Comparison of ENCODE assay signal across 8 mouse cellular contexts in genomic region chr4:56643999-56644962, GRCm38 (mm10).
A peak's percentile ranks its signal among the peaks of the same experiment; 100 is the strongest.
DNase-seq lines count a peak whose midpoint lies in the region; ATAC-seq lines count a peak whose summit lies in the region.

No protein-coding gene starts in this region.

- H3K27ac ChIP-seq in hindbrain, embryonic 16.5 days (ENCODE audit: low read depth, low read length), result peak overlapping the region; percentile 51
- peak overlapping the region; percentile 73 for H3K27ac ChIP-seq in limb, embryonic 13.5 days
- peak overlapping the region; percentile 48 for H3K27ac ChIP-seq in neural tube, embryonic 15.5 days (replicated peaks)

- H3K36me3 ChIP-seq in hindbrain, embryonic 16.5 days (ENCODE audit: control insufficient read depth, insufficient read depth, low read length), result no peaks in the 10 kb centered on the region
- H3K36me3 ChIP-seq in limb, embryonic 13.5 days, result no peaks in the 10 kb centered on the region
- H3K36me3 ChIP-seq in neural tube, embryonic 15.5 days, result no peaks in the 10 kb centered on the region

- no peaks in the 10 kb centered on the region for H3K27me3 ChIP-seq in hindbrain, embryonic 16.5 days (replicated peaks; ENCODE audit: control insufficient read depth, insufficient read depth, low read length)
- no peaks in the 10 kb centered on the region for H3K27me3 ChIP-seq in limb, embryonic 13.5 days
- no peaks in the 10 kb centered on the region for H3K27me3 ChIP-seq in neural tube, embryonic 15.5 days (replicated peaks)

- WGBS in hindbrain, embryonic 16.5 days, result 17% methylated on average over 20 of the region's 20 CpGs
- 19% methylated on average over 20 of the region's 20 CpGs for WGBS in limb, embryonic 13.5 days
- 17% methylated on average over 20 of the region's 20 CpGs for WGBS in neural tube, embryonic 15.5 days

- H3K4me1 ChIP-seq in hindbrain, embryonic 16.5 days (ENCODE audit: control insufficient read depth, insufficient read depth, low read depth, low read length), result peaks cover 14% of the 10 kb centered on the region
- H3K4me1 ChIP-seq in limb, embryonic 13.5 days, result peaks cover 24% of the 10 kb centered on the region
- H3K4me1 ChIP-seq in neural tube, embryonic 15.5 days, result peaks cover 21% of the 10 kb centered on the region

- H3K9ac ChIP-seq in hindbrain, embryonic 16.5 days (ENCODE audit: low read depth, low read length), result peak overlapping the region; percentile 12; the same call in 1 of the 2 replicates
- no peak overlapping the region for H3K9ac ChIP-seq in limb, embryonic 13.5 days
- H3K9ac ChIP-seq in neural tube, embryonic 15.5 days (replicated peaks), result no peak overlapping the region

- DNase-seq in right cerebral cortex, adult 2 months (ENCODE audit: low spot score in 2 of 2), result peak; percentile 17 to 53
- no peak for DNase-seq in right cerebral cortex, postnatal 14 days
- peak; percentile 67 for DNase-seq in gastrocnemius, adult 18-20 months (ENCODE audit: low spot score)
- DNase-seq in thymus, postnatal 0 days (ENCODE audit: low spot score), result no peak

- peak overlapping the region; percentile 49 for H3K4me2 ChIP-seq in hindbrain, embryonic 16.5 days (ENCODE audit: low read length)
- H3K4me2 ChIP-seq in limb, embryonic 13.5 days (replicated peaks), result peak overlapping the region; percentile 50
- H3K4me2 ChIP-seq in neural tube, embryonic 15.5 days, result peak overlapping the region; percentile 42

- H3K4me3 ChIP-seq in hindbrain, embryonic 16.5 days (ENCODE audit: low read length), result peak overlapping the region; percentile 21
- H3K4me3 ChIP-seq in limb, embryonic 13.5 days, result peak overlapping the region; percentile 17
- no peak overlapping the region for H3K4me3 ChIP-seq in neural tube, embryonic 15.5 days (replicated peaks)

- ATAC-seq in hindbrain, embryonic 16.5 days, result peak; percentile 89
- ATAC-seq in limb, embryonic 13.5 days (ENCODE audit: low FRiP score, low read depth), result peak; percentile 85
- ATAC-seq in neural tube, embryonic 15.5 days (ENCODE audit: low FRiP score), result peak; percentile 87
- no peak for ATAC-seq in megakaryocyte-erythroid progenitor cell, adult 5-6 weeks (replicated peaks; ENCODE audit: low FRiP score, low TSS enrichment, poor library complexity, severe bottlenecking)

- H3K9me3 ChIP-seq in hindbrain, embryonic 16.5 days (ENCODE audit: control insufficient read depth, low read length), result no peaks in the 10 kb centered on the region
- H3K9me3 ChIP-seq in limb, embryonic 13.5 days, result no peaks in the 10 kb centered on the region
- H3K9me3 ChIP-seq in neural tube, embryonic 15.5 days (replicated peaks), result no peaks in the 10 kb centered on the region

Comparison
In these comparisons a context has a peak if more than half of its experiments do, and no peak if none do; other contexts are left out.
1. DNase-seq: peak in right cerebral cortex, adult 2 months (2 of 2) and gastrocnemius, adult 18-20 months (single experiment); none in right cerebral cortex, postnatal 14 days (single experiment) and thymus, postnatal 0 days (single experiment).
2. Peak in every context shown above with its lines, with median percentiles within 50 percentile points of each other: H3K27ac ChIP-seq and H3K4me2 ChIP-seq.